Mouse (Mus musculus): Measurements from ENCODE around the gene Nbr1. TPM values are rescaled to one million over a fixed set of nuclear protein-coding genes. Genes with fewer than 3 reads are reported as not detected.

The Nbr1 gene
- total and polyA plus RNA-seq, 3 experiments = 38.6 to 52.3 TPM; not detected in 1

DNA sequence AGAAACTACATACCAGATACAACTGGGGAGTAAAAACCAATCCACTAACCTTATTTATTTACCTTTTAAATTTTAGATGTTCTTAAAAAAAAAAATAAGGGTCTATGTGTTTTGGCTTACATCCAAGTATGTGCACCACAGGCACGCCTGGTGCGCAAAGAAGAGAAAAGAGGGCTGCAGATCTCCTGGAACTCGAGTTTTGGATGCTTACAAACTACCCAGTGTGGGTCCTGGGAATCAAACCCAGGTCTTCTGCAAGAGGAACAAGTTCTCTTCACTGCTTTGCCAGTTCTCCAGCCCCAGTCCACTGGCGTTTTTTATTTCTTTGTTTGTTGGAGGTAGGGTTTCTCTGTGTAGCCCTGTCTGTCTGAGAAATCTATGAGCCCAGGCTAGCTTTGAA lies 25.3 kb upstream of the Nbr1 start:
- peaks cover 0 to 45% of the 10 kb centered on the region in 2 experiments; a peak in 2 of 4 replicates for H3K36me3 ChIP-seq (ENCODE audit: control insufficient read depth in 1 of 2, insufficient read depth in 2 of 2, low read length in 2 of 2)
- no peak for DNase-seq (ENCODE audit: low read depth, low spot score)
- TF ChIP-seq SIN3A (IDR thresholded peaks at IDR 0.05; ENCODE audit: low read length) (no peak), NRF1 (IDR thresholded peaks at IDR 0.05; ENCODE audit: insufficient read depth, low read depth, low read length, poor library complexity, severe bottlenecking) (no peak), KAT2A (conservative IDR thresholded peaks at IDR 0.05; ENCODE audit: low read depth, low read length) (no peak), E2F4 (IDR thresholded peaks at IDR 0.05; ENCODE audit: borderline replicate concordance, low read depth, low read length) (no peak), BHLHE40 (IDR thresholded peaks at IDR 0.05; ENCODE audit: borderline replicate concordance, low read depth, low read length) (no peak), UBTF (IDR thresholded peaks at IDR 0.05; ENCODE audit: borderline replicate concordance, insufficient read depth, low read depth, low read length) (no peak), NELFE (IDR thresholded peaks at IDR 0.05; ENCODE audit: low read depth, low read length) (no peak), HCFC1 (IDR thresholded peaks at IDR 0.05; ENCODE audit: low read depth, low read length) (no peak), RAD21 (IDR thresholded peaks at IDR 0.05; ENCODE audit: low read depth, low read length) (no peak), USF1 (IDR thresholded peaks at IDR 0.05; ENCODE audit: low read depth, low read length) (no peak), ELF1 (IDR thresholded peaks at IDR 0.05; ENCODE audit: low read depth, low read length) (no peak)
- no peaks in the 10 kb centered on the region for H3K79me2 ChIP-seq (ENCODE audit: control insufficient read depth, insufficient read depth, low read length, poor library complexity)
- no peak overlapping the region for H3K9ac ChIP-seq (ENCODE audit: control insufficient read depth, low read depth, low read length, poor library complexity, severe bottlenecking)
- H3K27ac ChIP-seq (ENCODE audit: control insufficient read depth, low read depth, low read length) = no peak overlapping the region
- no peak overlapping the region for H3K4me3 ChIP-seq (ENCODE audit: control insufficient read depth in 1 of 2, insufficient read depth in 1 of 2, low read depth in 2 of 2, low read length in 2 of 2)
- no peaks in the 10 kb centered on the region for H3K4me1 ChIP-seq (ENCODE audit: control insufficient read depth in 1 of 2, insufficient read depth in 2 of 2, low read length in 2 of 2)
- no peaks in the 10 kb centered on the region for H3K27me3 ChIP-seq (ENCODE audit: control insufficient read depth in 1 of 2, insufficient read depth in 2 of 2, low read length in 2 of 2)
- H3K9me3 ChIP-seq (replicated peaks; ENCODE audit: insufficient read depth, low read length) = no peaks in the 10 kb centered on the region

DNA sequence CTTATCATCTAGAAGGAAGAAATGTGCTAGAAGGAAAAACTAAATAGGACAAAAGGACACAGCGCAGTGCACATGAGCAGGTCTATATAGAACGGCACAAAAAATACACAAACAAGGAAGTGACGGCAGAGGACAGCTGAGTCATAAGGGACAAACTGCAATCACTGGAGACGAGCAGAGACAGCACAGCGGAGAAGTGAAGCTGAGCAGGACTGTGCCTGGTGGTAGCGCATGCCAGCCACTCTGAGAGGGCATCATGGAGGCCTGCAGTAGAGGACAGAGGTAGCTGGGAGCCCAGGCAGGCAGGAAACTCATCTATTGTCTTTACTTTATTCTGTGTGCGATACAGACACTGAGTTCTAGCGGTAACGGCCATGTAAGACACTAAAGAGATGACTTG lies 8.4 kb upstream of the Nbr1 start:
- Histone ChIP-seq H3K4me3 (ENCODE audit: control insufficient read depth in 1 of 2, insufficient read depth in 1 of 2, low read depth in 2 of 2, low read length in 2 of 2) (no peak overlapping the region), H3K79me2 (ENCODE audit: control insufficient read depth, insufficient read depth, low read length, poor library complexity) (peaks cover 3% of the 10 kb centered on the region; the same call in 1 of the 2 replicates), H3K36me3 (ENCODE audit: control insufficient read depth in 1 of 2, insufficient read depth in 2 of 2, low read length in 2 of 2) (peaks cover 0 to 10% of the 10 kb centered on the region in 2 experiments; a peak in 2 of 4 replicates), H3K27ac (ENCODE audit: control insufficient read depth, low read depth, low read length) (no peak overlapping the region), H3K9me3 (replicated peaks; ENCODE audit: insufficient read depth, low read length) (no peaks in the 10 kb centered on the region), H3K27me3 (ENCODE audit: control insufficient read depth in 1 of 2, insufficient read depth in 2 of 2, low read length in 2 of 2) (no peaks in the 10 kb centered on the region), H3K4me1 (ENCODE audit: control insufficient read depth in 1 of 2, insufficient read depth in 2 of 2, low read length in 2 of 2) (peaks cover 2% of the 10 kb centered on the region in 2 experiments; a peak in 2 of 4 replicates), H3K9ac (ENCODE audit: control insufficient read depth, low read depth, low read length, poor library complexity, severe bottlenecking) (no peak overlapping the region)
- peak; percentile 31 for DNase-seq (ENCODE audit: low read depth, low spot score)
- TF ChIP-seq E2F4 (IDR thresholded peaks at IDR 0.05; ENCODE audit: borderline replicate concordance, low read depth, low read length) = no peak
- TF ChIP-seq SMC3 (IDR thresholded peaks at IDR 0.05; ENCODE audit: low read depth, low read length) = no peak
- TF ChIP-seq MAFK (IDR thresholded peaks at IDR 0.05; ENCODE audit: borderline replicate concordance, low read depth, low read length) = no peak
- no peak for TF ChIP-seq ETS1 (IDR thresholded peaks at IDR 0.05; ENCODE audit: low read depth, low read length)
- TF ChIP-seq ZNF384 (IDR thresholded peaks at IDR 0.05; ENCODE audit: low read depth, low read length) = no peak
- no peak for TF ChIP-seq HCFC1 (IDR thresholded peaks at IDR 0.05; ENCODE audit: low read depth, low read length)
- no peak for TF ChIP-seq RAD21 (IDR thresholded peaks at IDR 0.05; ENCODE audit: low read depth, low read length)
- TF ChIP-seq ZMIZ1 (IDR thresholded peaks at IDR 0.05; ENCODE audit: low read depth, low read length) = no peak
- no peak for TF ChIP-seq MXI1 (IDR thresholded peaks at IDR 0.05; ENCODE audit: low read depth, low read length)
- TF ChIP-seq BHLHE40 (IDR thresholded peaks at IDR 0.05; ENCODE audit: borderline replicate concordance, low read depth, low read length) = no peak
- no peak for TF ChIP-seq MAX (IDR thresholded peaks at IDR 0.05; ENCODE audit: low read length)
- no peak for TF ChIP-seq POLR2AphosphoS5 (IDR thresholded peaks at IDR 0.05; ENCODE audit: borderline replicate concordance, low read depth, low read length)
- no peak for TF ChIP-seq EP300 (IDR thresholded peaks at IDR 0.05; ENCODE audit: low read depth in 1 of 2, low read length in 2 of 2)
- TF ChIP-seq POLR2AphosphoS2 (IDR thresholded peaks at IDR 0.05; ENCODE audit: low read length) = no peak
